Mouse (Mus musculus) lung, embryonic 14.5 days (tissue): Measurements from ENCODE around the gene Prim1. TPM values are rescaled to one million over a fixed set of nuclear protein-coding genes. Genes with fewer than 3 reads are reported as not detected.
"Not testable (repeated sequence)": the region's sequence is repeated elsewhere in the genome, so short reads cannot be mapped to it uniquely, and the experiment has no call there.

Experiments
- ATAC-seq: fragments of 200-750 bp; cut with Nextera tagmentation; 2 replicates; pipeline ENCODE4 v1.8.0; 2017; ENCODE audit warnings: mild to moderate bottlenecking, moderate TSS enrichment, moderate library complexity; ENCODE audit not compliant: insufficient read depth
- DNase-seq: peaks from one replicate; pipeline ENCODE4 v3.0.0-alpha.2; 2015
- H3K27ac ChIP-seq: fragments of 300-500 bp; sonication (generic); 2 replicates; pipeline ENCODE4 v1.5.1; 2014; ENCODE audit warnings: low read depth, mild to moderate bottlenecking, moderate library complexity
- H3K27me3 ChIP-seq: fragments of 300-500 bp; sonication (generic); 2 replicates; pipeline ENCODE4 v1.6.1; 2014; ENCODE audit warnings: low read length, control low read depth; ENCODE audit not compliant: insufficient read depth
- H3K36me3 ChIP-seq: fragments of 300-500 bp; sonication (generic); 2 replicates; pipeline ENCODE4 v1.6.1; 2014; ENCODE audit warnings: control low read depth; ENCODE audit not compliant: insufficient read depth
- H3K4me1 ChIP-seq: fragments of 300-500 bp; sonication (generic); 2 replicates; pipeline ENCODE4 v1.6.1; 2014; ENCODE audit warnings: antibody characterized with exemption, control low read depth; ENCODE audit not compliant: insufficient read depth
- H3K4me2 ChIP-seq: fragments of 300-500 bp; sonication (generic); 2 replicates; pipeline ENCODE4 v1.6.1; 2014; ENCODE audit warnings: mild to moderate bottlenecking
- H3K4me3 ChIP-seq: fragments of 300-500 bp; sonication (generic); 2 replicates; pipeline ENCODE4 v1.5.1; 2014; ENCODE audit warnings: low read depth, low read length
- H3K9ac ChIP-seq: fragments of 300-500 bp; sonication (generic); 2 replicates; pipeline ENCODE4 v1.6.1; 2014
- H3K9me3 ChIP-seq: fragments of 300-500 bp; sonication (generic); 2 replicates; pipeline ENCODE4 v1.6.1; 2016; ENCODE audit warnings: low read depth, low read length, control low read depth
- CTCF ChIP-seq: IDR thresholded peaks from 2 replicates; pipeline ENCODE4 v1.5.1; 2016; ENCODE audit warnings: antibody characterized with exemption, low read depth
- WGBS: fragments of 180-500 bp; shearing (Covaris S2); extraction: QIAGEN DNeasy Blood & Tissue Kit; methylation state at CpG from one replicate; pipeline ENCODE4 v1.1.7; 2014; 5-methylcytosine and 5-hydroxymethylcytosine counted together
- polyA plus RNA-seq: library from polyadenylated mRNA; unstranded; fragments of >200 nt; fragmentation: Nextera tagmentation; extraction: Ambion mirVana; gene quantifications from 2 replicates; pipeline ENCODE4 v1.2.1, GENCODE M21; 2014

Gene Prim1
- polyA plus RNA-seq, 1 experiment from 2014 or later: 95.7 TPM

GRCm38 (mm10) chr10:128058601-128059151, 43.7 kb downstream of the Prim1 start, which contains the start of gene Ptges3:
Gene Ptges3 (plus strand): TSS chr10:128058954.
- WGBS: under 1% methylated on average over 70 of the region's 72 CpGs
- DNase-seq (peak; percentile 99), ATAC-seq (peak; percentile 92)
- no peaks in the 10 kb centered on the region for H3K27me3 ChIP-seq
- H3K36me3 ChIP-seq: peaks cover 21% of the 10 kb centered on the region
- TF ChIP-seq CTCF: no peak
- no peaks in the 10 kb centered on the region for H3K9me3 ChIP-seq
- H3K9ac ChIP-seq: peak within 1 kb of the TSS; percentile 85
- H3K4me2 ChIP-seq: peak within 1 kb of the TSS; percentile 93
- H3K4me1 ChIP-seq: peaks cover 11% of the 10 kb centered on the region
- peak within 1 kb of the TSS; percentile 72 for H3K4me3 ChIP-seq
- H3K27ac ChIP-seq: peak within 1 kb of the TSS; percentile 97

GRCm38 (mm10) chr10:128059207-128059981, 44.4 kb downstream of the Prim1 start:
- Histone ChIP-seq H3K27ac (peak overlapping the region; percentile 97), H3K4me3 (peak overlapping the region; percentile 72), H3K9me3 (no peaks in the 10 kb centered on the region), H3K9ac (peak overlapping the region; percentile 85), H3K36me3 (peaks cover 26% of the 10 kb centered on the region), H3K27me3 (no peaks in the 10 kb centered on the region), H3K4me1 (peaks cover 11% of the 10 kb centered on the region), H3K4me2 (peak overlapping the region; percentile 93)
- peak; percentile 66 for ATAC-seq
- under 1% methylated on average over 55 of the region's 62 CpGs for WGBS
- 0 out of 2 replicates have a peak, but pooled peaks have one; percentile 8 for TF ChIP-seq CTCF
- DNase-seq: peak; percentile 75

DNA sequence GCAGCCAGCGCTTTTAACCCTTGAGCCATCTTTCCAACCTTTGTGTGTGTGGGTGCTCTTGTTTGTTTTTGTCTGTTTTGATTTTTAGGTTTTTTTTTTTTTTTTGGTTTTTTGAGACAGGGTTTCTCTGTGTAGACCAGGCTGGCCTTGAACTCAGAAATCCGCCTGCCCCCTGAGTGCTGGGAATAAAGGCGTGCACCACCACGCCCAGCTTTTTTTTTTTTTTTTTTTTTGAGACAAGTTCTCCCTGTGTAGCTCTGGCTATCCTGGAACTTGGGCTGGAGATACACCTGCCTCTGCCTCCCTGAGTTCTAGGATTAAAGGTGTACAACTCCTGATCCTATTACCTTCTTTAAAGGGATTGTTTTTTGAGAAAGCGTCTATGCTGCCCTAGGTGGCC, 46.1 kb downstream of the Prim1 start:
- Histone ChIP-seq H3K4me1 (peaks cover 11% of the 10 kb centered on the region), H3K4me3 (peak overlapping the region; percentile 72), H3K4me2 (peak overlapping the region; percentile 93), H3K27me3 (no peaks in the 10 kb centered on the region), H3K27ac (no peak overlapping the region), H3K9me3 (no peaks in the 10 kb centered on the region), H3K36me3 (peaks cover 39% of the 10 kb centered on the region), H3K9ac (peak overlapping the region; percentile 85; the same call in 1 of the 2 replicates)
- TF ChIP-seq CTCF: no peak
- DNase-seq (no peak), ATAC-seq (no peak)
- 78% methylated on average over 5 of the region's 5 CpGs for WGBS

GRCm38 (mm10) chr10:128062221-128062989, 47.4 kb downstream of the Prim1 start:
- Histone ChIP-seq H3K4me1 (peaks cover 11% of the 10 kb centered on the region), H3K27me3 (no peaks in the 10 kb centered on the region), H3K4me3 (no peak overlapping the region), H3K36me3 (peaks cover 42% of the 10 kb centered on the region), H3K4me2 (no peak overlapping the region), H3K9ac (no peak overlapping the region), H3K9me3 (no peaks in the 10 kb centered on the region), H3K27ac (no peak overlapping the region)
- DNase-seq: no peak
- no peak for TF ChIP-seq CTCF
- WGBS: 92% methylated on average over 6 of the region's 6 CpGs
- ATAC-seq: no peak

DNA sequence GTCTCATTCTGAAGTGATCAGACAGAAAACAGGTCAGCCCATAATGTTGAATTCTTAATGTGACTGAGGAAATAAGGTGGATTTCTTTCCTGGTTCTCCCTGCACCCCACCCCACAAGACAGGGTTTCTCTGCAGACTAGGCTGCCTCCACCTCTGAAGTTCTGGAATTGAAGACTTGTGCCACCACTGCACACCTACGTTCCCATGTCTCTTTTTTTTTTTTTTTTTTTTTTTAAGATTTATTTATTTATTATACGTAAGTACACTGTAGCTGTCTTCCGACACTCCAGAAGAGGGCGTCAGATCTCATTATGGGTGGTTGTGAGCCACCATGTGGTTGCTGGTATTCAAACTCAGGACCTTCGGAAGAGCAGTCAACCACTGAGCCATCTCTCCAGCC, 51.1 kb downstream of the Prim1 start:
- H3K27ac ChIP-seq: no peak overlapping the region
- H3K4me1 ChIP-seq: no peaks in the 10 kb centered on the region
- TF ChIP-seq CTCF: no peak
- DNase-seq (no peak), ATAC-seq (no peak)
- no peaks in the 10 kb centered on the region for H3K27me3 ChIP-seq
- no peak overlapping the region for H3K9ac ChIP-seq
- H3K4me3 ChIP-seq: no peak overlapping the region
- no peak overlapping the region for H3K4me2 ChIP-seq
- no peaks in the 10 kb centered on the region for H3K9me3 ChIP-seq
- 78% methylated on average over 5 of the region's 5 CpGs for WGBS
- H3K36me3 ChIP-seq: peaks cover 71% of the 10 kb centered on the region

DNA sequence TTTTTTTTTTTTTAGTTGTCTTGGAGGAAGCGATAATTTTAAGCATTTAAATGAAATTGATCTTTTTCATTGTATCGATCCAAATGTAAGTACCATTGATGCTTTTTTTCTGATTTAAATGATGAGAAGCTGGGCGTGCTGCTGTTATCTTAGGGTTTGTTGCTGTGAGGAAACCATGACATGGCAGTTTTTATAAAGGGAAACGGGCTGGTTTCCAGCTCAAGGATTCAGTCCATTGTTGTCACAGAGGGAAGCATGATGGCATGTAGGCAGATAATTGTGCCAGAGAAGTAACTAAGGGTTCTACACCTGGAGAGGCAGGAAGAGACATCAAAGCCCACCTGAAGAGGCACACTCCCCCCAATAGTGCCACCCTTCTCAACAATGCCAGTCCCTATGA, 54.2 kb downstream of the Prim1 start:
- WGBS: 91% methylated on average over 4 of the region's 4 CpGs

GRCm38 (mm10) chr10:128070432-128070831, 55.5 kb downstream of the Prim1 start:
- not testable (repeated sequence) for H3K4me2 ChIP-seq, H3K27ac ChIP-seq, DNase-seq, H3K4me3 ChIP-seq, H3K27me3 ChIP-seq, H3K9ac ChIP-seq, H3K4me1 ChIP-seq, ATAC-seq, H3K9me3 ChIP-seq
- 0 out of 2 replicates have a peak, but pooled peaks have one; percentile 10 for TF ChIP-seq CTCF
- WGBS: 86% methylated on average over 2 of the region's 2 CpGs
- peaks cover 77% of the 10 kb centered on the region for H3K36me3 ChIP-seq

More for the DNA sequence above, 54.2 kb downstream of the Prim1 start:
- no peak for TF ChIP-seq CTCF
- Histone ChIP-seq H3K4me1 (no peaks in the 10 kb centered on the region), H3K9ac (no peak overlapping the region), H3K4me2 (no peak overlapping the region), H3K9me3 (no peaks in the 10 kb centered on the region), H3K36me3 (peaks cover 78% of the 10 kb centered on the region), H3K4me3 (no peak overlapping the region), H3K27me3 (no peaks in the 10 kb centered on the region), H3K27ac (no peak overlapping the region)
- DNase-seq (no peak), ATAC-seq (no peak)

- H3K27me3 ChIP-seq, H3K4me2 ChIP-seq, H3K4me1 ChIP-seq, H3K27ac ChIP-seq, H3K9ac ChIP-seq, ATAC-seq, DNase-seq, H3K4me3 ChIP-seq, H3K9me3 ChIP-seq: not testable (repeated sequence)
- WGBS: 74% methylated on average over 5 of the region's 5 CpGs
- peaks cover 40% of the 10 kb centered on the region for H3K36me3 ChIP-seq
Observed at GRCm38 (mm10) chr10:128078269-128078668, 63.3 kb downstream of the Prim1 start.
